Mouse (Mus musculus): ENCODE results near the gene Olfr544.

- TF ChIP-seq MAFK (IDR thresholded peaks at IDR 0.05; ENCODE audit: insufficient read depth, low read depth, low read length), result no peak
- TF ChIP-seq ZNF384 (IDR thresholded peaks at IDR 0.05; ENCODE audit: low read depth, low read length), result no peak
- TF ChIP-seq HCFC1 (IDR thresholded peaks at IDR 0.05; ENCODE audit: borderline replicate concordance, insufficient read depth, low read length), result no peak
- TF ChIP-seq ZC3H11A (IDR thresholded peaks at IDR 0.05; ENCODE audit: borderline replicate concordance, low read depth, low read length), result no peak
- TF ChIP-seq CHD2 (IDR thresholded peaks at IDR 0.05; ENCODE audit: low read depth, low read length), result no peak
Measured at GRCm38 (mm10) chr7:102501986-102502385, 13.9 kb upstream of the Olfr544 start.

All from ES-E14 (cell line).